Mouse (Mus musculus): ENCODE data around the gene Mtmr12. TPM values are rescaled to one million over a fixed set of nuclear protein-coding genes. Genes with fewer than 3 reads are reported as not detected.

Gene Mtmr12
- polyA plus RNA-seq, 1 experiment from 2014 or later: 16.6 TPM

GRCm38 (mm10) chr15:12245580-12246359 is 40.9 kb downstream of the Mtmr12 start:
- peaks cover 24% of the 10 kb centered on the region for H3K36me3 ChIP-seq
- 80% methylated on average over 6 of the region's 6 CpGs for WGBS
- ATAC-seq (ENCODE audit: low FRiP score): no peak

GRCm38 (mm10) chr15:12246360-12247158 is 41.7 kb downstream of the Mtmr12 start:
- Histone ChIP-seq H3K4me1 (peaks cover 3% of the 10 kb centered on the region; the same call in 1 of the 2 replicates), H3K36me3 (peaks cover 29% of the 10 kb centered on the region), H3K4me3 (no peak overlapping the region), H3K9me3 (replicated peaks) (no peaks in the 10 kb centered on the region), H3K4me2 (replicated peaks) (no peak overlapping the region), H3K27ac (no peak overlapping the region), H3K9ac (no peak overlapping the region), H3K27me3 (no peaks in the 10 kb centered on the region)
- ATAC-seq (ENCODE audit: low FRiP score): 0 out of 2 replicates have a peak, but pooled peaks have one; percentile 48
- WGBS: 80% methylated on average over 11 of the region's 11 CpGs

More at GRCm38 (mm10) chr15:12245580-12246359, 40.9 kb downstream of the Mtmr12 start:
- no peak overlapping the region for H3K9ac ChIP-seq
- H3K27ac ChIP-seq: no peak overlapping the region
- no peak overlapping the region for H3K4me2 ChIP-seq (replicated peaks)
- H3K4me3 ChIP-seq: no peak overlapping the region
- peaks cover 3% of the 10 kb centered on the region; the same call in 1 of the 2 replicates for H3K4me1 ChIP-seq
- no peaks in the 10 kb centered on the region for H3K27me3 ChIP-seq
- H3K9me3 ChIP-seq (replicated peaks): no peaks in the 10 kb centered on the region

- Histone ChIP-seq H3K4me2 (replicated peaks) (no peak overlapping the region), H3K4me3 (no peak overlapping the region), H3K27ac (no peak overlapping the region), H3K4me1 (peaks cover 3% of the 10 kb centered on the region; the same call in 1 of the 2 replicates), H3K36me3 (peaks cover 35% of the 10 kb centered on the region), H3K9me3 (replicated peaks) (no peaks in the 10 kb centered on the region), H3K27me3 (no peaks in the 10 kb centered on the region), H3K9ac (no peak overlapping the region)
- 74% methylated on average over 4 of the region's 4 CpGs for WGBS
- ATAC-seq (ENCODE audit: low FRiP score): no peak
These were observed 42.4 kb downstream of the Mtmr12 start for GRCm38 (mm10) chr15:12247159-12247603.

- Histone ChIP-seq H3K4me3 (no peak overlapping the region), H3K9ac (no peak overlapping the region), H3K4me1 (peaks cover 3% of the 10 kb centered on the region; the same call in 1 of the 2 replicates), H3K27ac (no peak overlapping the region), H3K9me3 (replicated peaks) (no peaks in the 10 kb centered on the region), H3K36me3 (peaks cover 42% of the 10 kb centered on the region), H3K27me3 (no peaks in the 10 kb centered on the region), H3K4me2 (replicated peaks) (no peak overlapping the region)
- no peak for ATAC-seq (ENCODE audit: low FRiP score)
- 59% methylated on average over 4 of the region's 4 CpGs for WGBS
These were observed 43.5 kb downstream of the Mtmr12 start for GRCm38 (mm10) chr15:12248279-12248678.

GRCm38 (mm10) chr15:12250350-12250749 is 45.5 kb downstream of the Mtmr12 start:
- Histone ChIP-seq H3K4me3 (no peak overlapping the region), H3K27me3 (no peaks in the 10 kb centered on the region), H3K4me2 (replicated peaks) (no peak overlapping the region), H3K27ac (no peak overlapping the region), H3K9me3 (replicated peaks) (no peaks in the 10 kb centered on the region), H3K4me1 (peaks cover 3% of the 10 kb centered on the region; the same call in 1 of the 2 replicates), H3K36me3 (peaks cover 45% of the 10 kb centered on the region), H3K9ac (no peak overlapping the region)
- no peak for ATAC-seq (ENCODE audit: low FRiP score)
- WGBS: 89% methylated on average over 5 of the region's 5 CpGs

GRCm38 (mm10) chr15:12251416-12252140 is 46.8 kb downstream of the Mtmr12 start:
- H3K27ac ChIP-seq: no peak overlapping the region
- H3K9ac ChIP-seq: no peak overlapping the region
- no peak overlapping the region for H3K4me3 ChIP-seq
- no peak for ATAC-seq (ENCODE audit: low FRiP score)
- H3K9me3 ChIP-seq (replicated peaks): no peaks in the 10 kb centered on the region
- WGBS: 94% methylated on average over 15 of the region's 15 CpGs
- no peak overlapping the region for H3K4me2 ChIP-seq (replicated peaks)
- peaks cover 35% of the 10 kb centered on the region for H3K36me3 ChIP-seq
- H3K27me3 ChIP-seq: no peaks in the 10 kb centered on the region
- H3K4me1 ChIP-seq: 0 out of 2 replicates have a peak, but pooled peaks cover 3% of the 10 kb centered on the region

GRCm38 (mm10) chr15:12252141-12252489 is 47.3 kb downstream of the Mtmr12 start:
- Histone ChIP-seq H3K36me3 (peaks cover 32% of the 10 kb centered on the region), H3K27me3 (no peaks in the 10 kb centered on the region), H3K4me2 (replicated peaks) (no peak overlapping the region), H3K4me3 (no peak overlapping the region), H3K27ac (no peak overlapping the region), H3K9me3 (replicated peaks) (no peaks in the 10 kb centered on the region), H3K4me1 (no peaks in the 10 kb centered on the region), H3K9ac (no peak overlapping the region)
- no peak for ATAC-seq (ENCODE audit: low FRiP score)
- WGBS: 95% methylated on average over 2 of the region's 2 CpGs

GRCm38 (mm10) chr15:12257730-12258494 is 53.1 kb downstream of the Mtmr12 start:
- no peak overlapping the region for H3K4me2 ChIP-seq (replicated peaks)
- no peak for ATAC-seq (ENCODE audit: low FRiP score)
- 94% methylated on average over 16 of the region's 16 CpGs for WGBS
- H3K9ac ChIP-seq: no peak overlapping the region
- H3K36me3 ChIP-seq: peaks cover 50% of the 10 kb centered on the region
- H3K27ac ChIP-seq: no peak overlapping the region
- no peaks in the 10 kb centered on the region for H3K27me3 ChIP-seq
- no peak overlapping the region for H3K4me3 ChIP-seq
- H3K9me3 ChIP-seq (replicated peaks): no peaks in the 10 kb centered on the region
- H3K4me1 ChIP-seq: no peaks in the 10 kb centered on the region

GRCm38 (mm10) chr15:12263056-12263455 is 58.2 kb downstream of the Mtmr12 start:
- H3K4me2 ChIP-seq (replicated peaks): no peak overlapping the region
- H3K27ac ChIP-seq: peak overlapping the region; percentile 14; the same call in 1 of the 2 replicates
- no peaks in the 10 kb centered on the region for H3K9me3 ChIP-seq (replicated peaks)
- no peak overlapping the region for H3K9ac ChIP-seq
- WGBS: 84% methylated on average over 3 of the region's 3 CpGs
- H3K4me3 ChIP-seq: no peak overlapping the region
- no peaks in the 10 kb centered on the region for H3K27me3 ChIP-seq
- peaks cover 85% of the 10 kb centered on the region for H3K36me3 ChIP-seq
- ATAC-seq (ENCODE audit: low FRiP score): no peak
- no peaks in the 10 kb centered on the region for H3K4me1 ChIP-seq

GRCm38 (mm10) chr15:12266460-12266859 is 61.6 kb downstream of the Mtmr12 start:
- no peaks in the 10 kb centered on the region for H3K27me3 ChIP-seq
- WGBS: 73% methylated on average over 8 of the region's 8 CpGs
- H3K9ac ChIP-seq: no peak overlapping the region
- H3K4me1 ChIP-seq: no peaks in the 10 kb centered on the region
- no peak overlapping the region for H3K4me2 ChIP-seq (replicated peaks)
- no peaks in the 10 kb centered on the region for H3K9me3 ChIP-seq (replicated peaks)
- H3K4me3 ChIP-seq: no peak overlapping the region
- ATAC-seq (ENCODE audit: low FRiP score): no peak
- peak overlapping the region; percentile 24; the same call in 1 of the 2 replicates for H3K27ac ChIP-seq
- peaks cover 96% of the 10 kb centered on the region for H3K36me3 ChIP-seq

- H3K27me3 ChIP-seq: no peaks in the 10 kb centered on the region
- no peak overlapping the region for H3K4me3 ChIP-seq
- ATAC-seq (ENCODE audit: low FRiP score): peak; percentile 73
- no peak overlapping the region for H3K4me2 ChIP-seq (replicated peaks)
- H3K36me3 ChIP-seq: peaks cover 82% of the 10 kb centered on the region
- H3K27ac ChIP-seq: no peak overlapping the region
- H3K9me3 ChIP-seq (replicated peaks): no peaks in the 10 kb centered on the region
- WGBS: 50% methylated on average over 1 of the region's 1 CpGs
- 0 out of 2 replicates have a peak overlapping the region, but pooled peaks have one; percentile 18 for H3K9ac ChIP-seq
- H3K4me1 ChIP-seq: no peaks in the 10 kb centered on the region
These were observed 63.2 kb downstream of the Mtmr12 start for GRCm38 (mm10) chr15:12268021-12268420.
